Mouse (Mus musculus) layer of hippocampus, adult 8-10 months (tissue): ENCODE measurements around the gene Dlgap3. TPM values are rescaled to one million over a fixed set of nuclear protein-coding genes. Genes with fewer than 3 reads are reported as not detected.

Experiments used
- DNase-seq, 2 experiments: peaks; one replicate each; pipeline ENCODE4 v3.0.0; 2022; ENCODE audit warnings: low spot score in 2 of 2
- total RNA-seq, 4 experiments: library from RNA; stranded (reverse); gene quantifications; 2 replicates each; pipeline ENCODE4 v1.2.4; 2022

Dlgap3 gene
- total RNA-seq: 100 to 1,000 TPM; 229 to 253 (median 243) TPM

GRCm38 (mm10) chr4:127168914-127169345, at the start of gene Dlgap3:
Dlgap3 (plus strand) TSS chr4:127169204.
- DNase-seq: no peak

DNA sequence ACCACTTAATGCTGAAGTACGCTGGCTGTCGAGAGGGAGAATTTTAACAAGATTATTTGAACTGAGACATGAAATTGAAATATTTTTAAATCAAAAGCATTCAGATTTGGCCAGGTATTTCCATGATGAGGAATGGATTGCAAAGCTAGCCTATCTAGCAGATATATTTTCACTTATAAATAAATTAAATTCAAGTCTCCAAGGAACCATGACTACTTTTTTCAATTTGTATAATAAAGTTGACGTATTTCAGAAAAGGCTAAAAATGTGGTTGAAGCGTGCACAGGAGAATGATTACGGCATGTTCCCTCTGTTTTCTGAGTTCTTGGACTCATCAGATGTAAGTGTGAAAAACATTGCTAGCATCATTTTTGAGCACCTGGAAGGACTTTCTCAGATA, 45.6 kb upstream of the Dlgap3 start, which contains the start of gene Tmem35b:
Gene Tmem35b (plus strand): TSS at position 301 of the 400 bp plus-strand sequence.
- DNase-seq: no peak

- DNase-seq: no peak
Observed at GRCm38 (mm10) chr4:127124331-127124730, 44.7 kb upstream of the Dlgap3 start.

DNA sequence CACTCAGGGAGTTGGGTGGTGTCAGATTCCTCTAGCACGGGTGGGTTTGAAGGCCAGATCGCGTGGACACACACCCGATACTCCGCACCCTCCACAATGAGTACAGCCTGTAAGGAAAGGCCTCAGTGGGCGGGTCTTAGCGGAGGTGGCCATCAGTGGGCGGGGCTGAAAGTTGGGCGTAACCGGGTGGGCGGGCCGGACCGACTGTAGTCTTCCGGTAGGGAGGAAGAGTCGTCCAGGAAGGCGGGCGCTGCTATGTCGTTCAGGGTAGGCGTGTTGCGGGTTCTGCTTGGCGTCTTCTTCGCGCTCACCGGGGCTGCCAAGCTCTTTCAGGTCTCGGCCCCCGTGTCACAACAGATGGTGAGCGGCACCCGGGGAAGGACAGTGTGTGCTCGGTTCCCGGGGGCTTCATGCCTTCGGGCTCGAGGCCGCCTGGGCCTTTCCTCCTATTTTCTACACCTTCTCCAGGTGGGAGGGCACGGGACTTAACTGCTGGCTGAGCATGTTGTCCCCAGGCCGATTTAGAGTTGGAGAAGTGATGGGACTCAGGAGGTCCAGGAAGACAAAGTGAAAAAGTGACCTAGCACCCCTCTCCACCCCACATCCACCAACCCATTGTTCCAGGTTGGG, 43.1 kb upstream of the Dlgap3 start:
- peak; percentile 11 to 21 for DNase-seq

- no peak for DNase-seq
Observed at GRCm38 (mm10) chr4:127134687-127135086, 34.3 kb upstream of the Dlgap3 start.

DNA sequence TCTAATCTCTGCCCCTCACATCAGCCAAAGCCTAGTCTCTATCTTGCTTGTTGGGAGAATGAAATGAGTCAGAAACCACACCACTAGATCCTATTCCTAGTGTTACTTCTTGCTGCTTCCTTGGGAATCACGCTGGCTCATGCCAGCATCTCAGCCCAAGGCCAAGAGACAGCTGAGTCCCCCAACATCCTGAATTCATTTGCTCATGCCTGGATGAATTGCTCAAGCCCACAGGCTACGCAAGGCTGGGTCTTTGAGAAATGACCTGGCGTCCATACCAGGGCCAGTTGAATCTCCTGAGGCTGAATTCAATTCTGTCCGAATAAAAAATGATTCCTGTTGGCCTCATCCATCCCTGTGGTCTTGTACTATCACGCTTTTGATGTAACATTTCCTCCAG, 31.4 kb upstream of the Dlgap3 start:
- no peak for DNase-seq

GRCm38 (mm10) chr4:127138486-127138885, 30.5 kb upstream of the Dlgap3 start:
- DNase-seq: no peak

- DNase-seq: no peak
Observed at GRCm38 (mm10) chr4:127150031-127150430, 19.0 kb upstream of the Dlgap3 start.

DNA sequence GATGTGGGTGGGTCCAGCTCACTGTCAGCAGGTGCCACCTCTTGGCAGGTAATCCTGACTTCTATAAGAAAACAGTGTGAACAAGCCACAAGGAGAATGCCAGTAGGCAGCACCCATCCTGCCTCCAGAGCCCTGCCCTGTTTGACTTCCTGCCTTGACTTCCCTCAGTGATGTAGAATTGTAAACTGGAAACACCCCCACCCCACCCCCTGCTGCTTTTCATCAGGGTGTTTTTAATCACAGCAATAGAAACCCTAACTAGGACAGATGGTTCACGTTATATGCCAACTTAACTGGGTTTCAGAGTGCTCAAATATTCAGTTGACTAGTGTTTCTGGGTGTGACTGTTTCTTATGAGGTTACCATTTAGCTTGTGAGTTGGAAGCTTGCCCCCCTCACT, 15.7 kb upstream of the Dlgap3 start:
- no peak for DNase-seq

- no peak for DNase-seq
Observed at GRCm38 (mm10) chr4:127155757-127156156, 13.2 kb upstream of the Dlgap3 start.

- DNase-seq: no peak
Observed at GRCm38 (mm10) chr4:127157746-127158145, 11.3 kb upstream of the Dlgap3 start.

- no peak for DNase-seq
Observed at GRCm38 (mm10) chr4:127163926-127164325, 5.1 kb upstream of the Dlgap3 start.

DNA sequence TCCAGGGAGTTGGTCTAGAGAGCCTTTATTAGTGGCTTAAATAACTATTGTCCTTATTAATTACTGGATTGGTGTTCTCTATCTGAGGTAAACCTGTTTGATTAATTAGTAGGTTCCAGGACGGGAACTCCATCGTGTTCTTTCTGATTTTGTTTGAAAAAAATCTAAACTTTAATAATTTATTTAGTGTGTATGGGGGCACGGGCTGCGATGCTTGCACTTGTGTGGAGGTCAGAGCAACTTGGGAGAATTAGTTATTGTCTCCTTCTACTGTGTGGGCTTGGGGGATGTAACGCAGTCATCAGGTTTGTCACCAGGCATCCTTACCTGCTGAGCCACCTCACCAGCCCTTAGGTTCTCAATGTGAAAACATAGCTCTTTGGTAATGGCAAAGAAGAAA, 1.9 kb upstream of the Dlgap3 start:
- DNase-seq: no peak

GRCm38 (mm10) chr4:127167731-127168130, 1.3 kb upstream of the Dlgap3 start:
- no peak for DNase-seq

- peak in 1 of 2 experiments; percentile 54 for DNase-seq
Observed at GRCm38 (mm10) chr4:127168211-127168913, 642 bp upstream of the Dlgap3 start.

- DNase-seq: peak in 1 of 2 experiments; percentile 39
Observed at GRCm38 (mm10) chr4:127169346-127170221, 580 bp downstream of the Dlgap3 start.

DNA sequence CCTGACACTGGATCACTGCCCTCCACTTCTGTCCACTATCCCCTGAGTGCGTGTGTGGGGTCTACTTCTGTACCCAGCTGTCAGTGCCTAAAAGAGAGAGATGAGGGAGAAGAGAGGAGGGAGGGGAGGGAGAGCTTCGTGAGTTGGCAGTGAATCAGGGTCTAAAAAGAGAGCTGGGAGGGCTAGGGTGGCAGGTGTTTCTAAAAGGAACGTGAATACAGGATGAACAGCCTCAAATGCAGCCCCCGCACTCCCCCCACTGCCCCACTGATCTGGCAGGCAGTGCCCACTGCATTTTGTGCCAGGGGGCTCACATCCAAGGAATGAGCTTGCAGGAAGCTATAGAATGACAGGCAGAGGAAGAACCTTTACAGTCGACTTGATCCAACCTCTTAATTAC, 1.9 kb downstream of the Dlgap3 start:
- DNase-seq: peak in 1 of 2 experiments; percentile 51

DNA sequence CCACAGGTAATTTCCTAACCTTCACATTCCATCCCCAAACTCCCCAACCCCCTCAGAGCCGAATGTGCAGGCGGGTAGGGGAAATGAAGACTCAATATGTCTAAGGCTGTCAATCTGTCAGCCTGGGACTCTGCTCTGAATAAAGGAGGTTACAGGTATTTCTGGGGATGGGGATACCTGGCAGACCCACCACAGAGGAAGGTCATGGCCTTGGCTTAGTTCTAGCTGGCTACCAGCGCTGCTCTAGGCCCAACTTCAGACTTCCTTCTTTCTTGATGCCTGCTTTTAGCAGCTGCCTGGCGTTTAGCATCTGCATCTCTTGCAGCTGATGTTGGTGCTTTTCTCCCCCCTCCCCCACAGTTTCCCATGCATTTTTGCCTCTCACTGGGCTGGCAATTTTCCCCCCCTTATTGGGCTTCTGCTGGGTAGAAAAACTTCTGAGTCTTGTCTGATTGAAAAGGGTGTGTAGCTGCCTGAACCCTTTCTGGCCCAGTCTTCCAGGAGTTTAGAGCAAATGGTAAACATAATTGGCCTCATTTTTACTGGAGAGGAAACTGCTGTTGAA, 2.4 kb downstream of the Dlgap3 start:
- DNase-seq: no peak

DNA sequence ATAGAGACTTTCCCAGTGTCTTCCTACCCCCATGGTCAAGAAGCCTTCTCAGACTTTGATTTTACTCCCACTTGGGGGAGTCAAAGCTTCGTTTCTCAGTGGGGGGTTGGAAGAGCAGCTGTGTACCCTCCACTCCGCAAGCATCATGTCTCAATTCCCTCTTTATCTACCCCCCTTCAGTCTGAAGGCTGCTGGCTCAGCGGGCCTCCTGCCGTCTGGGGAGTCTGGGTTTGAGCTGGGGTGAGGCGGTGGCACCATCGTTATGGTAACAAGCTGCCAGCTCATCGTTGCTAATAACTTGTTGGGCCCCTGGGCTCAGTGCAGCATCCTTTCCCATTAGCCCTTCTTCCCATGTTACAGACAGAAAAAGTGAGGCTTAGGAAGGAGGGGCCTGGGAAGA, 3.1 kb downstream of the Dlgap3 start:
- DNase-seq: no peak

DNA sequence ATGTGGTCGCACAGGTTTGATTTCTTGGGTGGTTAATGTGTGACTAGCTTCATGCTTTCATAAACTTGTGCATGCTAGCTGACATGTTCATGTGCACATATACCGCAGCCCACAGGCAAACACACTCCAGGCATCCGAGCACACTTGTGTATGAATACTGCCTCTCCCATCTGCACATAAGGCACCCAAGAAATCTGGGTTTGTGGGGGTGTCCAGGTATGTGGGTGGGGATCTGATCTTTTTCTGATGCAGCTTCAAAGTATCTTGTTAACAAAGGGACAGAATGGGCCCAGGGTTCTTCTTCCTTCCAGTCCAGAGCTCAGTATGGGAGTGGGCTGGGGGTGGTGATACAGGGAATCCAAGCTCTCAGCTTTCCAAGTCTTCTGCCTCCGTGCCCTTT, 3.6 kb downstream of the Dlgap3 start:
- DNase-seq: no peak

GRCm38 (mm10) chr4:127173461-127173860, 4.5 kb downstream of the Dlgap3 start:
- DNase-seq: no peak
